7 mouse cellular contexts compared by ENCODE assay signal in the genomic region with DNA sequence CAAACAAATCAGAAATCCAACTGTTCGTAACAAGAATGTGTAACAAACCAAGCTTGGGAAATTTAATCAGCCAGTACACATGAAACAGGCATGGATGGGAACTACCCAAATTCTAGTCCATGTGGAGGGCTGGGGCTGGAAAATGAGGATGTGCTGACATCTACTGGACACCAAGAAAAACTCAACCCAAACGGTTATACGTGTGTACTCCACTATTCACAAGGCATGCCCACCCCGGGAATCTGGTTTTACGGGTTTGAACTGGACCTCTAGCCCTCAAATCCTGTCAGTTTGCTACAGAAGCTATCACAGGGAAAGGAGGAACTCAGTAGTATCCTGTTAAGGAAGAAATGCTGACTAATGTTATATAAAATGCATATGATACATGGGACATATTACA. TPM values are rescaled to one million over a fixed set of nuclear protein-coding genes. Genes with fewer than 3 reads are reported as not detected.
DNase-seq lines count a peak whose midpoint lies in the region; ATAC-seq and TF ChIP-seq lines count a peak whose summit lies in the region.

No protein-coding gene starts in this region.

- H3K27me3 ChIP-seq in Patski: peaks cover 3% of the 10 kb centered on the region
- H3K27me3 ChIP-seq in forebrain, embryonic 16.5 days (replicated peaks; ENCODE audit: control insufficient read depth, insufficient read depth, low read length): no peaks in the 10 kb centered on the region
- 0 out of 2 replicates have a peak, but pooled peaks cover 9% of the 10 kb centered on the region for H3K27me3 ChIP-seq in hindbrain, embryonic 15.5 days

- TF ChIP-seq CTCF in Patski (IDR thresholded peaks at IDR 0.05): peak; percentile 83

- H3K36me3 ChIP-seq in forebrain, embryonic 16.5 days (ENCODE audit: control insufficient read depth, insufficient read depth): no peaks in the 10 kb centered on the region
- H3K36me3 ChIP-seq in hindbrain, embryonic 15.5 days: no peaks in the 10 kb centered on the region

- 10% methylated on average over 5 of the region's 5 CpGs for WGBS in forebrain, embryonic 16.5 days
- 17% methylated on average over 5 of the region's 5 CpGs for WGBS in hindbrain, embryonic 15.5 days

- POLR2A ChIA-PET in Patski (lab: Charles Lee): no interaction called here

- ATAC-seq in Patski: no peak
- ATAC-seq in cerebellum, adult (ENCODE audit: insufficient number of reproducible peaks, low FRiP score, low TSS enrichment): peak; percentile 82; the same call in 1 of the 2 replicates
- ATAC-seq in forebrain, embryonic 16.5 days: peak; percentile 94
- peak; percentile 93; the same call in 1 of the 2 replicates for ATAC-seq in hindbrain, embryonic 15.5 days (ENCODE audit: low FRiP score, low read depth)

- no peak overlapping the region for H3K4me3 ChIP-seq in forebrain, embryonic 16.5 days (replicated peaks; ENCODE audit: low read length)
- H3K4me3 ChIP-seq in hindbrain, embryonic 15.5 days: no peak overlapping the region

- no peak overlapping the region for H3K9ac ChIP-seq in forebrain, embryonic 16.5 days (replicated peaks; ENCODE audit: low read depth, low read length)
- H3K9ac ChIP-seq in hindbrain, embryonic 15.5 days: no peak overlapping the region

- H3K9me3 ChIP-seq in forebrain, embryonic 16.5 days (ENCODE audit: control insufficient read depth, low read length): no peaks in the 10 kb centered on the region
- no peaks in the 10 kb centered on the region for H3K9me3 ChIP-seq in hindbrain, embryonic 15.5 days

- in situ Hi-C loops in Patski (cut with MboI; ENCODE audit: low pct_unique_long_range_greater_than_20kb): loop anchor here (5.0 to 10.0 kb wide), 3 partner anchors 59 to 256 kb away; no protein-coding TSS in a partner anchor

- H3K27ac ChIP-seq in forebrain, embryonic 16.5 days (ENCODE audit: low read length): no peak overlapping the region
- H3K27ac ChIP-seq in hindbrain, embryonic 15.5 days (replicated peaks): no peak overlapping the region

- CTCF ChIA-PET in Patski (lab: Charles Lee): interaction anchor here (1.0 to 6.8 kb wide), 6 partner anchors 9 to 256 kb away, joined by 3 to 52 read pairs (median 3); no protein-coding TSS in a partner anchor

- peak; percentile 30 for DNase-seq in Patski (ENCODE audit: low read depth, low spot score)
- peak; percentile 64 to 75 for DNase-seq in layer of hippocampus, postnatal 10 days (ENCODE audit: low spot score in 2 of 2)
- DNase-seq in lung, postnatal 25 days (ENCODE audit: low spot score): peak; percentile 76
- peak; percentile 76 for DNase-seq in retina, postnatal 1 day

- no peak overlapping the region for H3K4me2 ChIP-seq in forebrain, embryonic 16.5 days (ENCODE audit: low read length)
- no peak overlapping the region for H3K4me2 ChIP-seq in hindbrain, embryonic 15.5 days

- no peaks in the 10 kb centered on the region for H3K4me1 ChIP-seq in forebrain, embryonic 16.5 days (replicated peaks; ENCODE audit: control insufficient read depth, insufficient read depth, low read length)
- H3K4me1 ChIP-seq in hindbrain, embryonic 15.5 days (replicated peaks): no peaks in the 10 kb centered on the region

RNA-seq across cellular contexts. Expression of gene M1ap, which starts 24.3 kb away (rescaled TPM):
- not detected for polyA plus RNA-seq in Patski (2021)
- not detected in 2 replicates for polyA plus RNA-seq in forebrain, embryonic 16.5 days (2015; fragmentation: Nextera tagmentation; extraction: Ambion mirVana)
- polyA plus RNA-seq in hindbrain, embryonic 15.5 days (2015; fragmentation: Nextera tagmentation; extraction: Ambion mirVana): 0.61 TPM in 1 of 2 replicates, not detected in the other
- not detected for total RNA-seq in layer of hippocampus, postnatal 10 days (2021)

RNA-seq across cellular contexts. Expression of gene Sema4f, which starts 31.5 kb away (rescaled TPM):
- polyA plus RNA-seq in Patski (2021): 2.1 TPM
- polyA plus RNA-seq in forebrain, embryonic 16.5 days (2015; fragmentation: Nextera tagmentation; extraction: Ambion mirVana): 16.3 and 18.7 TPM in 2 replicates
- polyA plus RNA-seq in hindbrain, embryonic 15.5 days (2015; fragmentation: Nextera tagmentation; extraction: Ambion mirVana): 22.5 and 22.7 TPM in 2 replicates
- 10 to 100 TPM; 43.2 to 47.0 TPM for total RNA-seq in layer of hippocampus, postnatal 10 days (2021)
